Mouse (Mus musculus): ENCODE data around the gene Mmp9.

Gene Mmp9

GRCm38 (mm10) chr2:164912151-164912550 is 28.4 kb upstream of the Mmp9 start:
- in situ Hi-C loops (cut with MboI, MseI), result no loop called here

DNA sequence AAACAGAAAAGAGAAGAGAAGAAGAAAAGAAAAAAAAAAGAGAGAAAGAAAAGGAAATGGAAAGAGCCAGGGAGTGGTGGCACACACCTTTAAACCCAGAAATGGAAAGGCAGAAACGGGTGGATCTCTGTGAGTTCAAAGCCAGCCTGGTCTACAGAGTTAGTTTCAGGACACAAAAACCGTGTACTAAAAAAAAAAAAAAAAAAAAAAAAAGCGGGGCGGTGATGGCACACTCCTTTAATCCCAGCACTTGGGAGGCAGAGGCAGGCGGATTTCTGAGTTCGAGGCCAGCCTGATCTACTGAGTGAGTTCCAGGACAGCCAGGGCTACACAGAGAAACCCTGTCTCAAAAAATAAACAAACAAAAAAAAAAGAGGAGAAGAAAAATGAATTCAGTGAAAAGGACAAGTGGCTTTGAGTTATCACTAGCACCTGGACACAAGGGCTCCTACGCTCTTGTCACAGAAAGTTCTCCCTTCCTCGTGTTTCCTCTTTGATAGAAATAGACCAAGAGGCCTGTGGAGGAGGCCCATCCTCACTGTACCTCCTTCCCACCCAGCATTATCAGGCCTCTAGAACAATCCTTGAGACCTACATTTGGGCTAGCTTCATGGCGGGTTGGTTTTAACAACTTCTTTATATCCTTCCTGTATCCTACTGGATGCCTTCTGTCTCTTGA is 27.7 kb upstream of the Mmp9 start:
- in situ Hi-C loops (cut with MboI, MseI), result no loop called here

GRCm38 (mm10) chr2:164913428-164913786 is 27.2 kb upstream of the Mmp9 start:
- in situ Hi-C loops (cut with MboI, MseI), result no loop called here

DNA sequence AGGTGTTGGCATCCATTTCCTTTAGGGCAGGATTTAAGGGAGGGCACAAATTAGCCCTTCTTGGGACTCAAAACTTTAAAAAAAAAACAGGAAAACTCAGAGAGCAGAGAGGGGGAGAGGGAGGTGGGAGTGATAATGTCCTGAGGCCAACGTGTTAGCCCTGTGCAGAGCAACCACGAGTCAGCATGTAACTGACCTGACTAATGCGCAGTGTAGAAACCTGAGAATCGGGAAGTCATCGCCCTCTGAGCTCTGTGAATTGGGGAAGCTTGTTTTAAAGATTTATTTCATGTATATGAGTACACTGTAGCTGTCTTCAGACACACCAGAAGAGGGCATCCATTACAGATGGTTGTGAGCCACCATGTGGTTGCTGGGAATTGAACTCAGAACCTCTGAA is 23.8 kb upstream of the Mmp9 start:
- in situ Hi-C loops (cut with MboI, MseI), result no loop called here

GRCm38 (mm10) chr2:164917371-164917770 is 23.2 kb upstream of the Mmp9 start:
- in situ Hi-C loops (cut with MboI, MseI), result no loop called here

- in situ Hi-C loops (cut with MboI, MseI), result no loop called here
Observed at GRCm38 (mm10) chr2:164918325-164918724, 22.3 kb upstream of the Mmp9 start.

DNA sequence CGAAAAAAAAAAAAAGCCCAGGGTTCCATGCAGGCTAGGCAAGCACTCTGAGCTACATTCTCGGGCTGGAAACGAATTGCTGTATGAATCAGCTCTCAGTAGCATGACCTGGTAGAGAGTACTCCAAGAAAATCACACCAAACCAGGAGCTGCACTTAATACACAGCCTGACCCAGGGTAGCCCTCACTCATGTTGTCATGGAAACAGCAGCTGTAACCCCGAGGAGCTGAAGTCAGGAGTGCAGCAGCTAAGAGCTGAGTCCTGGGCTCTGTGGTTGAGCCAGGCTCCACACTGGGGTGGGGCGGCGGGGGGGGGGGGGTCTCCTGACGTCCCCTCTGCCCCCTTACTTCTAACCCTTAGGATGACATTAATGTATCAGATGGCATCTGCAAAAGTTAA is 18.6 kb upstream of the Mmp9 start:
- in situ Hi-C loops (cut with MboI, MseI), result no loop called here

GRCm38 (mm10) chr2:164923291-164923690 is 17.3 kb upstream of the Mmp9 start:
- in situ Hi-C loops (cut with MboI, MseI), result no loop called here

GRCm38 (mm10) chr2:164924100-164924857 is 16.3 kb upstream of the Mmp9 start:
- in situ Hi-C loops (cut with MboI, MseI), result no loop called here

- in situ Hi-C loops (cut with MboI, MseI), result no loop called here
Observed at GRCm38 (mm10) chr2:164930706-164931581, 9.6 kb upstream of the Mmp9 start.

- in situ Hi-C loops (cut with MboI, MseI), result no loop called here
Observed at GRCm38 (mm10) chr2:164933534-164933933, 7.0 kb upstream of the Mmp9 start.

DNA sequence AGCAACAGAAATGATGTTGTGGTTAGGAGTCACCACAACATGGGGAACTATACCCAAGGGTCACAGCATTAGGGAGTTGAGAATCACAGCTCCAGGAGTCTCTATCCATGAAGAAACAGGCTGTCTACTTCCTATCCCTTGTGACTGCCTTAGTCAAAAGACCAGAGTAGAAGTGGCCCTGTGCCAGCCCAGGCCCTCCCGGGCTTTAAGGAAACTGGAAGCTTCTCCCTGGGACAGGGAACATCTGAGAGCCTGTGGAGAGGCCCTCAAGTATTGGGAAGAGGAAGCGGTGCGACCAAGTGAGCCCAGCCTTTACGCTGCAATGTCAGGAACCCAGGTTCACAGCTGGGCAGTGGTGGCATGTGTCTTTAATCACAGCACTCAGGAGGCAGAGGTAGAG is 4.6 kb upstream of the Mmp9 start:
- in situ Hi-C loops (cut with MboI, MseI), result no loop called here

GRCm38 (mm10) chr2:164938146-164939091 is 2.2 kb upstream of the Mmp9 start:
- in situ Hi-C loops (cut with MboI, MseI), result no loop called here

- in situ Hi-C loops (cut with MboI, MseI), result no loop called here
Observed at GRCm38 (mm10) chr2:164939106-164939505, 1.5 kb upstream of the Mmp9 start.

- in situ Hi-C loops (cut with MboI, MseI), result no loop called here
Observed at GRCm38 (mm10) chr2:164942692-164943290, 2.2 kb downstream of the Mmp9 start.

GRCm38 (mm10) chr2:164947506-164947905 is 6.9 kb downstream of the Mmp9 start:
- in situ Hi-C loops (cut with MboI, MseI), result no loop called here

GRCm38 (mm10) chr2:164947930-164948329 is 7.3 kb downstream of the Mmp9 start:
- in situ Hi-C loops (cut with MboI, MseI), result no loop called here

- in situ Hi-C loops (cut with MboI, MseI), result no loop called here
Observed at GRCm38 (mm10) chr2:164948962-164949361, 8.4 kb downstream of the Mmp9 start.

GRCm38 (mm10) chr2:164950501-164950900 is 9.9 kb downstream of the Mmp9 start:
- in situ Hi-C loops (cut with MboI, MseI), result no loop called here

DNA sequence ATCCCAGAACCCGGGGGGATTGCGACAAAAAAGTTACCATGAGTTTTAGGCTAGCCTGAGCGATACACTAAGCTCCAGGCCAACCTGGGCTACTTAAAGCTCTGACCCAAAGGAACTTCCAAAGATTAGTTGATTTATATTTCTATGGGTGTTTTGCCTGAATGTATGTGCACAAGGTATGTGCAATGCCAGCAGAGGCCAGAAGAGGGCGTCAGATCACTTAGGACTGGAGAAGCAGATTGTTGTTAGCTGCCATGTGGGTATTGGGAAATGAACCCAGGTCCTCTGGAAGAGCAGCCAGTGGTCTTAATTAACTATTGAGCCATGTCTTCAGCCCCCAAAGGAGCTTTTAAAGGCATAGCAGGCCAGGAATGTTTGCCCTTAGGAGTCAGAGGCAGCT is 11.2 kb downstream of the Mmp9 start:
- in situ Hi-C loops (cut with MboI, MseI), result no loop called here

DNA sequence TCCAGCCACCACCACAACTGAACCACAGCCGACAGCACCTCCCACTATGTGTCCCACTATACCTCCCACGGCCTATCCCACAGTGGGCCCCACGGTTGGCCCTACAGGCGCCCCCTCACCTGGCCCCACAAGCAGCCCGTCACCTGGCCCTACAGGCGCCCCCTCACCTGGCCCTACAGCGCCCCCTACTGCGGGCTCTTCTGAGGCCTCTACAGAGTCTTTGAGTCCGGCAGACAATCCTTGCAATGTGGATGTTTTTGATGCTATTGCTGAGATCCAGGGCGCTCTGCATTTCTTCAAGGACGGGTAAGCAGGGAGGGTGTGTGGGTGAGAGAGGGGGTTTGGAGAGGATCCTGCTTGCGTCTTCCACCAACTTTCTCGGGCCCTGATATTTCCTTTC is 11.9 kb downstream of the Mmp9 start:
- in situ Hi-C loops (cut with MboI, MseI), result no loop called here

Measured in T-helper 1 cell (primary cell).